Mouse (Mus musculus) forebrain, embryonic 10.5 days (tissue): Measurements from ENCODE around the gene Mark4. TPM values are rescaled to one million over a fixed set of nuclear protein-coding genes. Genes with fewer than 3 reads are reported as not detected.

Source experiments
- DNase-seq: peaks from one replicate; pipeline ENCODE4 v3.0.0-alpha.2; 2017; ENCODE audit warnings: low spot score; ENCODE audit errors: extremely low spot score
- H3K27ac ChIP-seq: fragments of 300-500 bp; sonication (generic); 2 replicates; pipeline ENCODE4 v1.5.1; 2016; ENCODE audit warnings: mild to moderate bottlenecking
- H3K27me3 ChIP-seq: fragments of 300-500 bp; sonication (generic); 2 replicates; pipeline ENCODE4 v1.6.1; 2016; ENCODE audit warnings: mild to moderate bottlenecking; ENCODE audit not compliant: poor library complexity, severe bottlenecking
- H3K36me3 ChIP-seq: fragments of 300-500 bp; sonication (generic); replicated peaks from 2 replicates; pipeline ENCODE4 v1.6.1; 2016; ENCODE audit warnings: mild to moderate bottlenecking, moderate library complexity
- H3K4me1 ChIP-seq: fragments of 300-500 bp; sonication (generic); 2 replicates; pipeline ENCODE4 v1.6.1; 2016
- H3K4me3 ChIP-seq: fragments of 300-500 bp; sonication (generic); 2 replicates; pipeline ENCODE4 v1.5.1; 2016; ENCODE audit warnings: mild to moderate bottlenecking, moderate library complexity
- H3K9me3 ChIP-seq: fragments of 300-500 bp; sonication (generic); 2 replicates; pipeline ENCODE4 v1.6.1; 2016; ENCODE audit warnings: mild to moderate bottlenecking, moderate library complexity
- WGBS: fragments of 180-500 bp; shearing (Covaris S2); methylation state at CpG from one replicate; pipeline ENCODE4 v1.1.7; 2016; 5-methylcytosine and 5-hydroxymethylcytosine counted together
- polyA plus RNA-seq: library from polyadenylated mRNA; unstranded; fragments of >200 nt; fragmentation: Nextera tagmentation; extraction: Ambion mirVana; gene quantifications from 2 replicates; pipeline ENCODE4 v1.2.1, GENCODE M21; 2016

Gene Mark4
- polyA plus RNA-seq, 1 experiment from 2014 or later, result 6.5 TPM

GRCm38 (mm10) chr7:19466602-19467145 is 8.1 kb upstream of the Mark4 start:
- no peak for DNase-seq
- Histone ChIP-seq H3K4me3 (no peak overlapping the region), H3K36me3 (no peaks in the 10 kb centered on the region), H3K4me1 (peaks cover 42% of the 10 kb centered on the region), H3K27ac (no peak overlapping the region), H3K27me3 (peaks cover 95% of the 10 kb centered on the region), H3K9me3 (no peaks in the 10 kb centered on the region)
- WGBS, result 72% methylated on average over 5 of the region's 5 CpGs

- Histone ChIP-seq H3K27me3 (peaks cover 84% of the 10 kb centered on the region), H3K27ac (peak overlapping the region; percentile 51), H3K4me1 (peaks cover 37% of the 10 kb centered on the region), H3K4me3 (peak overlapping the region; percentile 29), H3K9me3 (no peaks in the 10 kb centered on the region), H3K36me3 (no peaks in the 10 kb centered on the region)
- WGBS, result 5% methylated on average over 22 of the region's 22 CpGs
- DNase-seq, result no peak
Observed at GRCm38 (mm10) chr7:19464367-19465307, 6.0 kb upstream of the Mark4 start.

- no peaks in the 10 kb centered on the region for H3K36me3 ChIP-seq
- peaks cover 44% of the 10 kb centered on the region for H3K4me1 ChIP-seq
- peak within 1 kb of the TSS; percentile 29 for H3K4me3 ChIP-seq
- H3K27me3 ChIP-seq, result peaks cover 67% of the 10 kb centered on the region
- peak within 1 kb of the TSS; percentile 51; the same call in 1 of the 2 replicates for H3K27ac ChIP-seq
- WGBS, result 17% methylated on average over 6 of the region's 6 CpGs
- DNase-seq, result no peak
- no peaks in the 10 kb centered on the region for H3K9me3 ChIP-seq
Observed at GRCm38 (mm10) chr7:19462884-19463381, 4.3 kb upstream of the Mark4 start, which contains the start of gene Exoc3l2. Exoc3l2 (plus strand) TSS chr7:19463331.

GRCm38 (mm10) chr7:19462443-19462842 is 3.8 kb upstream of the Mark4 start:
- peaks cover 49% of the 10 kb centered on the region for H3K4me1 ChIP-seq
- 0 out of 2 replicates have a peak overlapping the region, but pooled peaks have one; percentile 27 for H3K4me3 ChIP-seq
- H3K27ac ChIP-seq, result no peak overlapping the region
- no peaks in the 10 kb centered on the region for H3K36me3 ChIP-seq
- no peak for DNase-seq
- no peaks in the 10 kb centered on the region for H3K9me3 ChIP-seq
- H3K27me3 ChIP-seq, result peaks cover 62% of the 10 kb centered on the region
- 65% methylated on average over 4 of the region's 4 CpGs for WGBS

GRCm38 (mm10) chr7:19461488-19461887 is 2.9 kb upstream of the Mark4 start:
- Histone ChIP-seq H3K27ac (no peak overlapping the region), H3K36me3 (peaks cover 4% of the 10 kb centered on the region), H3K9me3 (no peaks in the 10 kb centered on the region), H3K4me3 (no peak overlapping the region), H3K4me1 (peaks cover 59% of the 10 kb centered on the region), H3K27me3 (peaks cover 52% of the 10 kb centered on the region)
- 11% methylated on average over 6 of the region's 6 CpGs for WGBS
- DNase-seq, result peak; percentile 83

- Histone ChIP-seq H3K27me3 (peaks cover 43% of the 10 kb centered on the region), H3K36me3 (peaks cover 14% of the 10 kb centered on the region), H3K9me3 (no peaks in the 10 kb centered on the region), H3K27ac (no peak overlapping the region), H3K4me1 (peaks cover 65% of the 10 kb centered on the region), H3K4me3 (no peak overlapping the region)
- DNase-seq, result no peak
- 82% methylated on average over 1 of the region's 1 CpGs for whole genome bisulfite sequencing
Observed at GRCm38 (mm10) chr7:19460500-19460899, 1.9 kb upstream of the Mark4 start.

GRCm38 (mm10) chr7:19459144-19459870 is 686 bp upstream of the Mark4 start:
- no peak for DNase-seq
- WGBS, result 30% methylated on average over 6 of the region's 6 CpGs
- H3K27me3 ChIP-seq, result peaks cover 31% of the 10 kb centered on the region
- peak overlapping the region; percentile 94 for H3K4me3 ChIP-seq
- peaks cover 25% of the 10 kb centered on the region for H3K36me3 ChIP-seq
- no peaks in the 10 kb centered on the region for H3K9me3 ChIP-seq
- peaks cover 57% of the 10 kb centered on the region for H3K4me1 ChIP-seq
- peak overlapping the region; percentile 90 for H3K27ac ChIP-seq

- Histone ChIP-seq H3K36me3 (peaks cover 29% of the 10 kb centered on the region), H3K9me3 (no peaks in the 10 kb centered on the region), H3K27ac (peak overlapping the region; percentile 90), H3K4me3 (peak overlapping the region; percentile 94), H3K4me1 (peaks cover 46% of the 10 kb centered on the region), H3K27me3 (peaks cover 19% of the 10 kb centered on the region; the same call in 1 of the 2 replicates)
- peak; percentile 80 for DNase-seq
- WGBS, result 0% methylated on average over 30 of the region's 31 CpGs
Observed at GRCm38 (mm10) chr7:19458072-19458486, 542 bp downstream of the Mark4 start.

- WGBS, result 10% methylated on average over 14 of the region's 14 CpGs
- H3K27me3 ChIP-seq, result peaks cover 14% of the 10 kb centered on the region; the same call in 1 of the 2 replicates
- H3K27ac ChIP-seq, result peak overlapping the region; percentile 90
- peaks cover 41% of the 10 kb centered on the region for H3K4me1 ChIP-seq
- H3K9me3 ChIP-seq, result no peaks in the 10 kb centered on the region
- DNase-seq, result no peak
- H3K4me3 ChIP-seq, result peak overlapping the region; percentile 94
- H3K36me3 ChIP-seq, result peaks cover 30% of the 10 kb centered on the region
Observed at GRCm38 (mm10) chr7:19457414-19458071, 1.1 kb downstream of the Mark4 start.

GRCm38 (mm10) chr7:19456628-19457027 is 2.0 kb downstream of the Mark4 start:
- Histone ChIP-seq H3K9me3 (peaks cover 5% of the 10 kb centered on the region), H3K27me3 (peaks cover 9% of the 10 kb centered on the region; the same call in 1 of the 2 replicates), H3K4me1 (peaks cover 36% of the 10 kb centered on the region), H3K4me3 (peak overlapping the region; percentile 94; the same call in 1 of the 2 replicates), H3K27ac (no peak overlapping the region), H3K36me3 (peaks cover 39% of the 10 kb centered on the region)
- WGBS, result 92% methylated on average over 7 of the region's 7 CpGs
- no peak for DNase-seq

GRCm38 (mm10) chr7:19455819-19456495 is 2.7 kb downstream of the Mark4 start:
- Histone ChIP-seq H3K4me3 (peak overlapping the region; percentile 10; the same call in 1 of the 2 replicates), H3K27ac (no peak overlapping the region), H3K27me3 (peaks cover 9% of the 10 kb centered on the region; the same call in 1 of the 2 replicates), H3K36me3 (peaks cover 46% of the 10 kb centered on the region), H3K4me1 (peaks cover 34% of the 10 kb centered on the region), H3K9me3 (peaks cover 8% of the 10 kb centered on the region)
- DNase-seq, result no peak
- WGBS, result 86% methylated on average over 11 of the region's 11 CpGs
